Mouse (Mus musculus) myocyte (in vitro differentiated cells): Measurements from ENCODE around the gene 1700019A02Rik. TPM values are rescaled to one million over a fixed set of nuclear protein-coding genes. Genes with fewer than 3 reads are reported as not detected.

Source experiments
- H3K27me3 ChIP-seq: one replicate; pipeline ENCODE4 v1.6.1; 2011; ENCODE audit not compliant: control insufficient read depth, insufficient read depth, insufficient read length
- H3K36me3 ChIP-seq: one replicate; pipeline ENCODE4 v1.6.1; 2011; ENCODE audit not compliant: control insufficient read depth, insufficient read depth
- H3K4me2 ChIP-seq: one replicate; pipeline ENCODE4 v1.6.1; 2011; ENCODE audit warnings: low read depth, control low read depth
- H3K4me3 ChIP-seq: one replicate; pipeline ENCODE4 v1.5.1; 2011; ENCODE audit warnings: mild to moderate bottlenecking, control low read depth, moderate library complexity
- H3K79me2 ChIP-seq: one replicate; pipeline ENCODE4 v1.6.1; 2011; ENCODE audit not compliant: control insufficient read depth, insufficient read depth
- H3ac ChIP-seq: one replicate; pipeline ENCODE4 v1.6.1; 2011; ENCODE audit not compliant: control insufficient read depth, insufficient read length
- CEBPB ChIP-seq: IDR thresholded peaks from 2 replicates; pipeline ENCODE4 v1.6.1; 2011; ENCODE audit warnings: mild to moderate bottlenecking, moderate library complexity; ENCODE audit not compliant: poor library complexity, insufficient read depth, severe bottlenecking
- E2F4 ChIP-seq: IDR thresholded peaks from one replicate; pipeline ENCODE4 v1.6.1; 2011; ENCODE audit warnings: mild to moderate bottlenecking, control low read depth, moderate library complexity; ENCODE audit not compliant: insufficient read depth
- MAX ChIP-seq: IDR thresholded peaks from one replicate; pipeline ENCODE4 v1.6.1; 2011; ENCODE audit warnings: low read depth, mild to moderate bottlenecking, control low read depth
- MYOD1 ChIP-seq, 3 experiments: IDR thresholded peaks; one replicate each; pipeline ENCODE4 v1.6.1; 2011; ENCODE audit warnings: control low read depth in 2 of 3, low read depth in 2 of 3, mild to moderate bottlenecking in 2 of 3, moderate library complexity in 1 of 3; ENCODE audit not compliant: insufficient read length in 2 of 3, control insufficient read depth in 1 of 3
- MYOG ChIP-seq, 3 experiments: IDR thresholded peaks; one replicate each; pipeline ENCODE4 v1.6.1; 2011; ENCODE audit warnings: control low read depth in 2 of 3, low read depth in 2 of 3, mild to moderate bottlenecking in 2 of 3; ENCODE audit not compliant: insufficient read length in 2 of 3, control insufficient read depth in 1 of 3, insufficient read depth in 1 of 3
- POLR2A ChIP-seq: IDR thresholded peaks from one replicate; pipeline ENCODE4 v1.6.1; 2011; ENCODE audit warnings: low read depth, mild to moderate bottlenecking, control low read depth, moderate library complexity; ENCODE audit not compliant: insufficient read length
- POLR2AphosphoS2 ChIP-seq: IDR thresholded peaks from one replicate; pipeline ENCODE4 v1.6.1; 2011; ENCODE audit warnings: low read depth, control low read depth; ENCODE audit not compliant: insufficient read length
- REST ChIP-seq: IDR thresholded peaks from one replicate; pipeline ENCODE4 v1.6.1; 2011; ENCODE audit warnings: mild to moderate bottlenecking, control low read depth, moderate library complexity; ENCODE audit not compliant: insufficient read depth, insufficient read length
- SRF ChIP-seq: IDR thresholded peaks from one replicate; pipeline ENCODE4 v1.6.1; 2011; ENCODE audit warnings: low read depth; ENCODE audit not compliant: control insufficient read depth, insufficient read length
- TCF12 ChIP-seq: IDR thresholded peaks from one replicate; pipeline ENCODE4 v1.6.1; 2011; ENCODE audit warnings: mild to moderate bottlenecking, control low read depth; ENCODE audit not compliant: poor library complexity, insufficient read depth, severe bottlenecking
- TCF3 ChIP-seq: IDR thresholded peaks from one replicate; pipeline ENCODE4 v1.6.1; 2011; ENCODE audit warnings: low read depth, control low read depth; ENCODE audit not compliant: insufficient read length
- USF1 ChIP-seq: IDR thresholded peaks from one replicate; pipeline ENCODE4 v1.6.1; 2011; ENCODE audit warnings: low read depth, mild to moderate bottlenecking, control low read depth, moderate library complexity
- polyA plus RNA-seq: library from polyadenylated mRNA; unstranded; fragments of >200 nt; fragmentation: generic; extraction: Trizol; gene quantifications from one replicate; pipeline ENCODE4 v1.2.1, GENCODE M21; 2012; ENCODE audit warnings: missing spikeins

1700019A02Rik gene
- polyA plus RNA-seq, 1 experiment = not detected

- Histone ChIP-seq H3K4me3 (no peak overlapping the region), H3K36me3 (no peaks in the 10 kb centered on the region), H3K4me2 (no peak overlapping the region), H3K79me2 (no peaks in the 10 kb centered on the region), H3ac (no peak overlapping the region), H3K27me3 (no peaks in the 10 kb centered on the region)
- TF ChIP-seq POLR2AphosphoS2 (no peak), TCF12 (no peak), TCF3 (no peak), E2F4 (no peak), MAX (no peak), MYOD1 (IDR thresholded peaks at IDR 0.05; ENCODE audit: control insufficient read depth in 1 of 3, insufficient read length in 2 of 3, low read depth in 2 of 3) (no peak), REST (no peak), MYOG (IDR thresholded peaks at IDR 0.05; ENCODE audit: control insufficient read depth in 1 of 3, insufficient read depth in 1 of 3, insufficient read length in 2 of 3, low read depth in 2 of 3) (no peak), USF1 (no peak), POLR2A (no peak), CEBPB (no peak), SRF (no peak)
Observed at GRCm38 (mm10) chr1:53203902-53204301, 16.5 kb upstream of the 1700019A02Rik start.

DNA sequence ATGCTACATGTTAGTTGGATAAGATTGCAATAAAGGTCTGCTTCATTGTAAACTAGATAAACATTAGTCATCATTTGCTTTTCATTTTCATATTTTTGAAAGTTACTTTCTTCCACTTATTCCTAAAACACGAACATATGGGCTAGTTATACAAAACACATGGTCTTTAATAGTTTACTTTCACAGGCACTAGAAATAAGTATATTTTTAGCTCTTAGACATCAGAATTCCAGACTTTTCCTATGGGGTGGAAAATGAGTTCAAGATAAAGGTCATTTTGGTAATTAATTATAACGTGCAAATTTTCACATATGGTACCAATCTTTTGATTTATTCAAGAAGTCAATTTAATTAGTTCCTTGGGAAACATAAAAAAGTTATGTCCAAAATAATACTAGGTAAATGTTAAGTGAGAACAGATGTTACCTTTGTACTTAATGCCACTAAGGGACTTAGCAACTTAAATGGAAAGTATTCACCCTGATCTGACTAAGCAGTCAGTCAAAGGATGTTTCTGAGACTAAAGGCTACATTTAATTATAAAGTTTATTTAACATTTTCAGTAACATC lies 14.3 kb upstream of the 1700019A02Rik start:
- Histone ChIP-seq H3K4me2 (no peak overlapping the region), H3ac (no peak overlapping the region), H3K36me3 (no peaks in the 10 kb centered on the region), H3K27me3 (no peaks in the 10 kb centered on the region), H3K79me2 (no peaks in the 10 kb centered on the region), H3K4me3 (no peak overlapping the region)
- no peak for TF ChIP-seq MYOG (IDR thresholded peaks at IDR 0.05; ENCODE audit: control insufficient read depth in 1 of 3, insufficient read depth in 1 of 3, insufficient read length in 2 of 3, low read depth in 2 of 3)
- TF ChIP-seq SRF = no peak
- no peak for TF ChIP-seq MYOD1 (IDR thresholded peaks at IDR 0.05; ENCODE audit: control insufficient read depth in 1 of 3, insufficient read length in 2 of 3, low read depth in 2 of 3)
- no peak for TF ChIP-seq POLR2AphosphoS2
- TF ChIP-seq CEBPB = no peak
- TF ChIP-seq TCF12 = no peak
- no peak for TF ChIP-seq POLR2A
- TF ChIP-seq REST = no peak
- TF ChIP-seq USF1 = no peak
- no peak for TF ChIP-seq E2F4
- TF ChIP-seq TCF3 = no peak
- no peak for TF ChIP-seq MAX

DNA sequence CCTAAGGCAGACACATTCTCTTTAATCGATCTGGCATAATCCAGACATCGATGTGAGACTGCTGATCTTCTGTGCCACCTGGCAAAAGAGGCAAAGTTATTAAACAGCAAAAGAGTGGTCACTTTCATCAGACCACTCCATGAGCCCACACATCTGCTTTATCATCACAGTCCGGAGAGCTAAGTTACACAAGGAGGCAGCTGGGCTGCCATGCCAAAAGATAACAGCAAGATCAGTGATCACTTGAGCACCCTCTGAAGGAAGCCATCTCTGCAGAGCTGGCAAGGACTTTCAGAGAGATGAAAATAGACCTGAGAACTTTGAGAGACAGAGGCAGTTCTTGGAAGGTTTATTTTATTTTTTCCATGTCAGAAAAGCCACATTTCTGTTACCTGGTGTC lies 7.1 kb upstream of the 1700019A02Rik start:
- H3K79me2 ChIP-seq = no peaks in the 10 kb centered on the region
- no peak for TF ChIP-seq TCF12
- no peak overlapping the region for H3K4me2 ChIP-seq
- H3K36me3 ChIP-seq = no peaks in the 10 kb centered on the region
- H3K4me3 ChIP-seq = no peak overlapping the region
- no peaks in the 10 kb centered on the region for H3K27me3 ChIP-seq
- no peak overlapping the region for H3ac ChIP-seq

DNA sequence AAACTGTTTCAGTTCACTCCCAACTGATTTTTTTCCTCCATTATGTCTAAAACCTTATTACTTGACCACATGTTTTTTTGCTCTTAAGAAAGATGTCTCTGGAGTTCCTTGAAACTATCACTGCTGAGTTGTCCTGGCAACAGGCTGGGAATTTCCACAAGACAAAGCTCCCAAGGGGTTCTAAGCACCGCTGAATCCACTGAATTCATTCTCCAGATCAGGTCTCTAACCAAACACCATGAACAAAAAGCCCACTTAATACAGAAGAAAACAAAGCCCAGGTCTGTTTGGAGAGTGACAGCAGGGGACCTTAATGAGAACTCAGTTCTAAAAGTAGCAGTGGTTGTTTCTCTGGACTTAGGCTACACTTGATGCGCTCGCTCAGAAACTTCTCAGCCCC lies 3.8 kb upstream of the 1700019A02Rik start:
- Histone ChIP-seq H3K36me3 (no peaks in the 10 kb centered on the region), H3ac (no peak overlapping the region), H3K27me3 (no peaks in the 10 kb centered on the region), H3K4me2 (no peak overlapping the region), H3K79me2 (no peaks in the 10 kb centered on the region), H3K4me3 (no peak overlapping the region)
- TF ChIP-seq USF1 (no peak), SRF (no peak), REST (no peak), MAX (no peak), TCF12 (no peak), CEBPB (no peak), MYOG (IDR thresholded peaks at IDR 0.05; ENCODE audit: control insufficient read depth in 1 of 3, insufficient read depth in 1 of 3, insufficient read length in 2 of 3, low read depth in 2 of 3) (no peak), POLR2A (no peak), POLR2AphosphoS2 (no peak), TCF3 (no peak)

GRCm38 (mm10) chr1:53189620-53190019 lies 2.2 kb upstream of the 1700019A02Rik start:
- no peak overlapping the region for H3K4me3 ChIP-seq
- H3K4me2 ChIP-seq = no peak overlapping the region
- H3K79me2 ChIP-seq = no peaks in the 10 kb centered on the region
- H3ac ChIP-seq = no peak overlapping the region
- H3K27me3 ChIP-seq = no peaks in the 10 kb centered on the region
- TF ChIP-seq TCF12 = no peak
- TF ChIP-seq USF1 = no peak
- TF ChIP-seq MYOG (IDR thresholded peaks at IDR 0.05; ENCODE audit: control insufficient read depth in 1 of 3, insufficient read depth in 1 of 3, insufficient read length in 2 of 3, low read depth in 2 of 3) = no peak
- no peak for TF ChIP-seq MYOD1 (IDR thresholded peaks at IDR 0.05; ENCODE audit: control insufficient read depth in 1 of 3, insufficient read length in 2 of 3, low read depth in 2 of 3)
- TF ChIP-seq REST = no peak
- TF ChIP-seq TCF3 = no peak
- TF ChIP-seq E2F4 = no peak
- TF ChIP-seq POLR2AphosphoS2 = no peak
- no peak for TF ChIP-seq SRF
- no peak for TF ChIP-seq MAX
- TF ChIP-seq CEBPB = no peak
- TF ChIP-seq POLR2A = no peak
- H3K36me3 ChIP-seq = no peaks in the 10 kb centered on the region
